ENCODE assay signal across 8 mouse cellular contexts in the genomic region with DNA sequence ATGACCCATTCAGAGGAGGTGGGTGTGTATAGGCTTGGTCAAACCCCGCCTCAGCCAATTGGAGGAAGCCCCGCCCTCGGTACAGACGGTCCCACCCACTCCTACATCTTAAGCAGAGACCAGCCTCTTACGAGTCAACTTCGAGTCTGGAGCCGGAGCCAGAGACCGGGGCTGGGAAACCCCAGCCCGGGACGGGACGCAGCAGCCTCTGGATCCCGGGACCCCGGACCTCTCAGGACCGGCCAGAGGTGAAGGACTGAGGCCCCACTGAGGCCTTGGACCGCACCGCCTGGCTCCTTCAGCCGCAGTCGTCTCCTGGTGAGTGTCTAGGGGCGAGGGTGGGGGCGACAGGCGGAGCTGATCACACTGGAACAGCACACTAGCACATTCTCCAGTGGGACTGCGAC. TPM values are rescaled to one million over a fixed set of nuclear protein-coding genes. Genes with fewer than 3 reads are reported as not detected.
A peak's percentile ranks its signal among the peaks of the same experiment; 100 is the strongest.
DNase-seq lines count a peak whose midpoint lies in the region; ATAC-seq and TF ChIP-seq lines count a peak whose summit lies in the region.

Gene Vasn (plus strand): TSS at position 111 of the 407 bp plus-strand sequence.
Gene Dnaja3 (plus strand): TSS at position 159 of the 407 bp plus-strand sequence.

- H3K9ac ChIP-seq in lung, embryonic 16.5 days (ENCODE audit: low read length), result peak within 1 kb of the TSS; percentile 92

- peaks cover 64% of the 10 kb centered on the region for H3K4me1 ChIP-seq in E14TG2a.4 (replicated peaks; ENCODE audit: low read depth, low read length)
- H3K4me1 ChIP-seq in hindbrain, embryonic 10.5 days (replicated peaks), result peaks cover 54% of the 10 kb centered on the region
- H3K4me1 ChIP-seq in lung, embryonic 16.5 days (replicated peaks; ENCODE audit: control insufficient read depth, insufficient read depth, low read length), result peaks cover 46% of the 10 kb centered on the region

- DNase-seq in c-Kit-negative CD71-positive TER-119-positive erythroid progenitor cells, embryonic 14.5 days (ENCODE audit: low read depth, low spot score), result peak; percentile 70
- DNase-seq in frontal cortex, postnatal 10 days (ENCODE audit: low spot score in 2 of 2), result peak; percentile 69 to 70
- DNase-seq in hindbrain, embryonic 10.5 days (ENCODE audit: low spot score), result peak; percentile 88
- DNase-seq in layer of hippocampus, adult 9-11 months, result peak; percentile 71
- peak; percentile 88 for DNase-seq in ovary, postnatal 36 days (ENCODE audit: low spot score)
- DNase-seq in urinary bladder, adult 2 months (ENCODE audit: low spot score), result peak; percentile 76

- no peaks in the 10 kb centered on the region for H3K9me3 ChIP-seq in E14TG2a.4 (ENCODE audit: low read length)
- H3K9me3 ChIP-seq in hindbrain, embryonic 10.5 days, result no peaks in the 10 kb centered on the region
- H3K9me3 ChIP-seq in lung, embryonic 16.5 days (ENCODE audit: control insufficient read depth, low read length), result no peaks in the 10 kb centered on the region

- ATAC-seq in lung, embryonic 16.5 days (ENCODE audit: low read depth), result peak; percentile 85

- peak within 1 kb of the TSS; percentile 85 for H3K4me3 ChIP-seq in E14TG2a.4 (replicated peaks; ENCODE audit: low read length)
- H3K4me3 ChIP-seq in hindbrain, embryonic 10.5 days, result peak within 1 kb of the TSS; percentile 76
- peak within 1 kb of the TSS; percentile 84 for H3K4me3 ChIP-seq in lung, embryonic 16.5 days (ENCODE audit: low read length)

- H3K27ac ChIP-seq in hindbrain, embryonic 10.5 days, result peak within 1 kb of the TSS; percentile 89
- H3K27ac ChIP-seq in lung, embryonic 16.5 days (ENCODE audit: low read length), result peak within 1 kb of the TSS; percentile 99

- 1% methylated on average over 22 of the region's 22 CpGs for WGBS in hindbrain, embryonic 10.5 days
- WGBS in lung, embryonic 16.5 days, result under 1% methylated on average over 22 of the region's 22 CpGs

- H3K27me3 ChIP-seq in E14TG2a.4 (ENCODE audit: insufficient read depth, low read length), result peaks cover 8% of the 10 kb centered on the region
- no peaks in the 10 kb centered on the region for H3K27me3 ChIP-seq in hindbrain, embryonic 10.5 days (ENCODE audit: insufficient read depth, poor library complexity, severe bottlenecking)
- no peaks in the 10 kb centered on the region for H3K27me3 ChIP-seq in lung, embryonic 16.5 days (ENCODE audit: control insufficient read depth, insufficient read depth, low read depth, low read length)

- peaks cover 26% of the 10 kb centered on the region for H3K36me3 ChIP-seq in E14TG2a.4 (ENCODE audit: insufficient read depth, low read length)
- H3K36me3 ChIP-seq in hindbrain, embryonic 10.5 days, result peaks cover 8% of the 10 kb centered on the region; the same call in 1 of the 2 replicates
- H3K36me3 ChIP-seq in lung, embryonic 16.5 days (ENCODE audit: control insufficient read depth, insufficient read depth, low read length), result no peaks in the 10 kb centered on the region

- no peak for TF ChIP-seq CTCF in E14TG2a.4 (conservative IDR thresholded peaks at IDR 0.05; ENCODE audit: low read length)

- peak within 1 kb of the TSS; percentile 78 for H3K4me2 ChIP-seq in lung, embryonic 16.5 days (ENCODE audit: low read depth, low read length)

RNA-seq across cellular contexts. Expression of gene Vasn, which starts in this region (rescaled TPM):
- polyA plus RNA-seq in hindbrain, embryonic 10.5 days (2016; fragmentation: Nextera tagmentation; extraction: Ambion mirVana), result 10.3 and 12.6 TPM in 2 replicates
- 28.5 and 30.4 TPM in 2 replicates for polyA plus RNA-seq in lung, embryonic 16.5 days (2015; fragmentation: Nextera tagmentation; extraction: Ambion mirVana)
- polyA plus RNA-seq in urinary bladder, adult 2 months (2012; rRNA removed), result 26.6 and 28.5 TPM in 2 replicates

RNA-seq across cellular contexts. Expression of gene Dnaja3, which starts in this region (rescaled TPM):
- 60.7 and 62.7 TPM in 2 replicates for polyA plus RNA-seq in hindbrain, embryonic 10.5 days (2016; fragmentation: Nextera tagmentation; extraction: Ambion mirVana)
- polyA plus RNA-seq in lung, embryonic 16.5 days (2015; fragmentation: Nextera tagmentation; extraction: Ambion mirVana), result 61.3 and 61.9 TPM in 2 replicates
- polyA plus RNA-seq in urinary bladder, adult 2 months (2012; rRNA removed), result 36.6 and 37.9 TPM in 2 replicates

Comparison
In these comparisons a context has a peak if more than half of its experiments do, and no peak if none do; other contexts are left out.
1. Peak in every context shown above with its lines: DNase-seq, ATAC-seq, H3K4me3 ChIP-seq and H3K27ac ChIP-seq.